In the genomic region with DNA sequence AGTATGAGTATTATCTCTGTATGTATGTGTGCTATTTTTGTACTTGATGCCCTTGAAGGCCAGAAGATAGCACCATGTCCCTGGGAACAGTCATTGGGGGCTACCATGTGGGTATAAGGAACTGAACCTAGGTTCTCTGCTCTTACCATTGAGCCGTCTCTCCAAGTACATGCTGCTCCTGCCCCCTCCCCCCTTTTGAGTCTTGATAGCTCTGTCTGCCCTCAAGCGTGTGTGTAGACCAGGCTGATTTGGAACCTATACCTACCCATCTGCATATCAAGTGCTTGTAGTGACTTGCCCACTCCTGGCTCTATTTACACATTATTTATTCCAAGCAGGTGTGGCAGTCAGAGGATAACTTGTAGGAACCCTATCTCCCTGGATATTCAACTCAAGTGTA, we compare ENCODE assay signal across 16 mouse cellular contexts. TPM values are rescaled to one million over a fixed set of nuclear protein-coding genes. Genes with fewer than 3 reads are reported as not detected.
"Had no signal": no experiment of that assay in that cellular context is flagged by ENCODE, and none has a peak within 500 bp of the region (broad histone marks: within the 10 kb centered on the region; RNA-seq: fewer than 3 reads in every experiment).

No protein-coding gene starts in this region.

- H3K27ac ChIP-seq: kidney, postnatal 0 days; liver, embryonic 13.5 days; macrophage; midbrain, embryonic 12.5 days; stomach, postnatal 0 days had no signal

- H3K27me3 ChIP-seq: liver, embryonic 13.5 days; midbrain, embryonic 12.5 days had no signal

- H3K4me3 ChIP-seq: liver, embryonic 13.5 days; midbrain, embryonic 12.5 days had no signal

- DNase-seq: kidney, adult 2 months; kidney, postnatal 25 days; liver, embryonic 13.5 days; lung, adult 2 months; lung, postnatal 14 days; right cerebral cortex, adult 18-20 months; right cerebral cortex, postnatal 14 days; right cerebral cortex, postnatal 4 days; thymus, adult 2 months; thymus, postnatal 14 days; thymus, postnatal 4 days had no signal

- H3K4me1 ChIP-seq: liver, embryonic 13.5 days; midbrain, embryonic 12.5 days had no signal

RNA-seq across cellular contexts. Expression of gene Rapsn, which starts 58.8 kb away (rescaled TPM):
- total RNA-seq: liver, adult 2 months had no signal
